Mouse (Mus musculus) heart, postnatal 0 days (tissue): ENCODE data around the gene Efhd2.

Experiments used
- CTCF ChIP-seq: IDR thresholded peaks from 2 replicates; pipeline ENCODE4 v1.5.1; 2016; ENCODE audit warnings: antibody characterized with exemption, control low read depth, low read depth
- EP300 ChIP-seq: IDR thresholded peaks from 2 replicates; pipeline ENCODE4 v1.6.1; 2016; ENCODE audit warnings: antibody characterized with exemption, low read depth

DNA sequence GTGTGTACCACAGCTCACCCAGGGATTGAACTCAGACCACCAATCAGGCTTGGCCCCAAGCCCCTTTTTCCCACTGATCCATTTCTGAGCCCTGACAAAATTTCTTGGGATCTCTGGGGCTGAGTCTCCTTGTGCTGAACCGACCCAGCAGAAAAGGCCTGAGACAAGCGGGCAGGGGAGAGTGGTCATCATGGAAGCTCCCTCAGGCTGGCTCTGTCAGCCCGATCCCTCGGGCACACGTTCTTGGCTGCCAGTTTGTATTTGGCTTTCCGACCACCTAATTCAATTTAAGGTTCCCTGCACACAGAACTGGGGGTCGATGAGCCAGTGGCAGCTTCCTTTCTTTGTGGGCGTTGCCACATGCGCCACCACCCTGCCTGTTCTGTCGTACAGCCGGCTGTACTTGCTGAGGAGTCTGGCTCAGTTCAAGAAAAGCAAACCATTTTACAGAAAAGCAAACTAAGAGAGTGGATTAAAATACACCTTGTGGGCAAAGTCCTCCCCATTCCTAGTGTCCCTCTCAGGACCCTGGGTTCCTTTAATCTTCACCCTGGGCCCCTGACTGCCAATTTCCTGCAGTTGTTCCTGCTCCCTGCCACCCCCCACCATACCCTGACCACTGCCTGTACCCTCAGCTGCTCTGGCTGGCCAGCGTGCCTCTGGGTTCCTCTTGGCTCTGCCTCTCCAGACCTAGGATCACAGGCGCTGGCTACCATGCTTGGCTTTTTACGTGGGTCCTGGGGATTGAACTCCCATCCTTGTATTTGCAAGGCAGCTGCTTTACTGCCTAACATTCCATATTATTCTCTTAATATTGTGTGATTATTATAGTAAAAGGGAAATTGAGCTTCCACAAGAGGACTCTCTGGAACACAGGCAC lies 57.7 kb downstream of the Efhd2 start:
- TF ChIP-seq CTCF (no peak), EP300 (no peak)
